Mouse (Mus musculus) urinary bladder, postnatal 10 days (tissue): ENCODE results near the gene Gm21863.
"Not testable (repeated sequence)": the region's sequence is repeated elsewhere in the genome, so short reads cannot be mapped to it uniquely, and the experiment has no call there.

Experiments used
- DNase-seq: peaks from one replicate; pipeline ENCODE4 v3.0.0; 2022; ENCODE audit warnings: low spot score

Gm21863 gene

GRCm38 (mm10) chr12:19953869-19954555, at the start of gene Gm21863:
Gene Gm21863 (plus strand): TSS chr12:19954505.
- not testable (repeated sequence) for DNase-seq

DNA sequence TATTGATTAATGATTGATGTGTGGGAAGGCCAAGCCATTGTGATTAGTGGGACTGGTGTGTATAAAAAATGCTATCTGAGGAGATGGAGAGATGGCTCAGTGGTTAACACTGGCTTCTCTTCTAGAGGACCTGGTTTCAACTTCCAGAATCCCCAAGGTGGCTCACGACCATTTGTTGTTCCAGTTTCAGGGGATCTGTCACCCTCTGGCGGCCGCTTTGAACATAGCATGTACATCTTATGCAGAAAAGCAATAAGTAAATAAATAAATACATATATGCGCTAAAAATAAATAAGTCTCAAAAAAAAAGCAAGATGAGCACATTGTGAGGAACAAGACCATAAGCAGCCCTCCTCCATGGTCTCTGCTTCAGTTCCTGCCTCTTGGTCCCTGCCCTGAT, 26.3 kb upstream of the Gm21863 start:
- DNase-seq: not testable (repeated sequence)
